Mouse (Mus musculus) embryonic stem cell, embryonic (primary cell): ENCODE measurements at regions not wholly inside any gene's neighbourhood (a gene's known extent, or its start where the extent isn't known, plus 50 kb on each side); places are given as distances from the start of the nearest gene placed in this dataset.

Experiments used
- CTCF ChIA-PET, 4 experiments: fragments of 300-600 bp in 2 of 4; fragments of 350-600 bp in 2 of 4; sonication (Branson Sonifier 250); formaldehyde crosslinking; loops; one replicate each; lab custom pipeline; 2022; ENCODE audit warnings: inconsistent platforms in 2 of 4; lab: Charles Lee
- POLR2A ChIA-PET, 4 experiments: fragments of 300-600 bp in 2 of 4; fragments of 350-600 bp in 2 of 4; sonication (Branson Sonifier 250); formaldehyde crosslinking; loops; one replicate each; lab custom pipeline; 2022; ENCODE audit warnings: antibody characterized with exemption in 4 of 4, inconsistent platforms in 1 of 4; lab: Charles Lee

DNA sequence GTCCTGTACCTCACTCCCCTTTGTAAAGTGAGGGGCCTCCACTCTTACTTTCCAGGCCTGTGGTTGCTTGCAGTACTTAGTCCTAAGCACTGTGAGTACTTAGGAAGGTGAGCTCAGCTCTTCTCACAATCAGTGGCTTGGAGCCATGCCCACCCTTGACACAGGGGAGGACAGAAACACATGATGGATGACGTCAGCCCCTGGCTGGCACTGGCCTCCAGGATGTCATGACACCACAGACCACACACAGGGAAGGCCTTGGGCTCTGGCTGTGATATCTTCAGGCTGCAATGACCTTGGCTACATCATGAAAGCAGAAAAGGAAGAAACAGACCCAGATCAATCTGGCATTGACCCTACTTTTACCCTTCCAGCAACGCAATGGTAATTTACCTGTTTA lies 113.0 kb upstream of the Zmiz1 start:
- ChIA-PET CTCF (interaction anchor here in 1 of 4 experiments (0.6 kb wide), 1 partner anchor 32 kb away, joined by 3 read pairs; no protein-coding TSS in a partner anchor), POLR2A (no interaction called here)

DNA sequence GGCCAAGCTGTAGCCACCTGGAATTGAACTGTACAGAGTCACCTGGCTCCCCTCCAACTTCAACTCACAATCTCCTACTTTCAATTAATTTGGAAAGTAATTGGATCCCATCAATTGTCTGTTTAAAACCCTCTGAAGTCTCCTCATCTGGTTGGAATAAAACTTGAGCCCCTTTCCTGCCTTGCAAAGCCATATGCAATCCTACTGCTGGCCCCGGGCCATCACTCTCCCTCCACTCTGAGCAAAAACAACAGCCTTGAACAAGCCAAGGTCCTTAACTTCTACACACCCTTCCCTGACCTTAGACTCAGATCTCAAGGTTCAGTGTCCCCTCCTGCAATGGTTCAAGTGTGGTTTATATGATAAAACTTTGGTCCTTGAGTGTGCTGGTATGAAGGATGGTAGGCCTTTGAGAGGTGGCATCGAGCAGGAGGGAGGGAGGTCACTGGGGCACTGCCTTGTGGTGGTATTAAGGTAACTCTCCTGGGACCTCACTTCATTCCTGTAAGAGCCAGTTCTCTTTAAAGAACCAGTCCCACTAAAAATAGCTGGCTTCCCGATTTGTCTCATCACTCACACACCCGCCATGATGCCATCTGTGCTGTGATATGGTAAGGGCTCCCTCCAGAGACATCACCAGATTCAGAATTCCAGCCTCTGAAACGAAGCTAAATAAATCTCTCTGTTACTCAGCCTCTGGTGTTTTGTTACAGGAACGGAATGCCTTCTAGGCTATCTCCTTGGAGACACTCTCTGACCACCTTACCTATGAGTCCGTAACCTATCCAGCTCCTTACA lies 112.0 kb upstream of the Zmiz1 start:
- POLR2A ChIA-PET: interaction anchor here in 1 of 4 experiments (0.6 kb wide), 1 partner anchor 18 kb away, joined by 3 read pairs; no protein-coding TSS in a partner anchor
- CTCF ChIA-PET: interaction anchor here in 1 of 4 experiments (0.6 kb wide), 1 partner anchor 216 kb away, joined by 6 read pairs; no protein-coding TSS in a partner anchor

DNA sequence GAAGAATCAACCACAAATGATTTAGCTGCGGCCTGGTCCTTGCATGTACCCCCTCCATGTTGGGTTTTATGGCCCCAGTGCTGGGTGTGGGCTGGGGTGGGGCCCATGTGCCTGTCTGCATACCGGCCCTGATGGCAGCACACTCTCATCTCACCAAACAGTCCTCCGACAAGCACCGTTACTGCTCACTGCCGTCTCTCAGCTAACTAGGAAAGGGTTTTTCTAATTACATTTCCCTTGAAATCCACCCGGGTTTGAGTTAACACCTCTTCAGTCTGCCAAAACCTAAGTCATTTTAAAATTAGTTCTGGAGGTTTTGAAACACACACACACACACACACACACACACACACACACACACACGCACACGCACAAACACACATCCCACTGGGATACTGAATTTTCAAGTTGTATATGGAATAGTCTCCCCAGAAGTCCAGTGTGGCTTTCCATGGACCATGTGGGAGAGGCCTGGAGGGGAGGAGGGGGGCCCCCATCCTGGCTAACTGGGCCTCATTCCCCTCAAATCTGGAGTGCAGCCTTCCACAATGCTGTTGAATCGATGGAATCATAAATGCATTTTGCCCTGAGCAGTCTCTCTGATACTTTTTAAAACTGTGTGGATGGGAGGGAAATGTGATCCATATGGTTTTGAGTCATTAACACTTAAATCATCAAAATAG lies 108.6 kb upstream of the Zmiz1 start:
- ChIA-PET POLR2A (interaction anchor here in 2 of 4 experiments (0.7 kb wide), 2 partner anchors 14 to 87 kb away, joined by 3 read pairs; no protein-coding TSS in a partner anchor), CTCF (interaction anchor here in 1 of 4 experiments (0.6 kb wide), 1 partner anchor 13 kb away, joined by 3 read pairs; no protein-coding TSS in a partner anchor)

DNA sequence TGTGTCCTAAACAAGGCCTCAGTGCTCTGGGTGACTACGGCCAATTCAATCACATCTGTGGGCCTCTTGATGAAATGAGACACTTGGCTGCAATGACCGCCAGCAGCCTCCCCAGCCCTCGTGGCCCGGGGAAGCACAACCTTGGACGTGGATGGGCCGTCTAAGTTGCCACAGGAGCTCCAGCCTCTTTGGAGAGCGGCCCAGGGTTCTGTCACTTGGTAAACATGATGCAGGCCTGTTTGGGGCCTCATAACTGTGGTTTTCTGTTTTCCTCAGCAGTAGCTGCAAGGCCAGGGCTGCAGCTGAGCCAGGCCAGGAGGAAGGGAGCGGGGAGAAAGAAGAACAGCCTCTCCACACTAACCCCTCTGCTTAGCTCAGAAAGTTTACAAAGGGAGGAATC lies 105.2 kb upstream of the Zmiz1 start:
- ChIA-PET CTCF (interaction anchor here in 1 of 4 experiments (1.3 kb wide), 1 partner anchor 11 kb away, joined by 3 read pairs; no protein-coding TSS in a partner anchor), POLR2A (interaction anchor here in 1 of 4 experiments (1.7 kb wide), 1 partner anchor 11 kb away, joined by 5 read pairs; no protein-coding TSS in a partner anchor)

DNA sequence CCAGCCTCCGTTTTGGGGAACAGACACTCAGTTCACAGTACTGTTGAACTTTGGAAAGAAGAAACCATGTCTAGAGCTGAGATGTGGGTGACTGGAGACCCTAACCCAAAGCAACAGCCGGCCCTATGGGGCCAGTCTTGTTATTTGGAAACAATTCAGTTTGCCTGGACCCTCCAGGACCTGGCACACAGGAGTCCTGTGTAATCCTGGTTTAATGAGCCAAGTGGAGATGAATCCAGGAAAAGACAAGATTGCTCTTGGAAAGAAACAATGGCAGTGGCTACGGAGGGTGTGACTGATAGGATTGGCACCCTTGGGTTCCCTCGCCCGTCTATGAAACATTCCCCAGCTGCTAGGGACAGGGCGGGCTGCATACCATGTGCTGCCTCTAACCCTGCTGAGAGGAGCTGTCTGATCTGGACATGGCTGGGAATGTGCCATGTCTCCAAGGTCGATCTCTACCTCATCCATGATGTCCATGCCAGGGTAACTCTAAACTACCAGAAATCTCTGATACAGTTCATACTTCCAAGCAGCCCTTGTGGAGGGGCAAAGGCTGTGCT lies 104.6 kb upstream of the Zmiz1 start:
- CTCF ChIA-PET: interaction anchor here in 1 of 4 experiments (1.3 kb wide), 1 partner anchor 12 kb away, joined by 3 read pairs; no protein-coding TSS in a partner anchor
- POLR2A ChIA-PET: interaction anchor here in 2 of 4 experiments (0.7 to 1.7 kb wide), 4 partner anchors 11 to 24 kb away, joined by 3 to 5 read pairs (median 3); no protein-coding TSS in a partner anchor

DNA sequence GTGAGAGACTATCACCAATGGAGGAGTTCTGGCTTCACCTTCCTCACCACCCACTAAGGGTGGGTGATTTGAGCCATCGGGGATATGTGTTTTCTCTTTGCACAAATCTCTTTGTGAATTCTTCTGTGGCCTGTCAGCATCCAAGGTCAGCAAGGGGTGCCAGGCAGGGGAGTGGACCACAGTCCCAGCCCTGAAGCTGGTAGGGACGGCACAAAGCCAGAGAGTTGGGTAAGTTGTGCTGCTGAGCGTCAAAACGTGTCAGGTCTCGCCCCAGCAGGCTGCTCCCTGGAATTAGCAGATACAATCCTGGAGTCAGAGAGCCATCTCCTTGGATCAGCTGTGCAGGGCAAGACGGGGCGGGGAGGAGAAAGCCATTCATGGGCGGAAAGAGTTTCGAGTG lies 101.2 kb upstream of the Zmiz1 start:
- ChIA-PET CTCF (no interaction called here), POLR2A (interaction anchor here in 1 of 4 experiments (1.4 kb wide), 1 partner anchor 20 kb away, joined by 3 read pairs; no protein-coding TSS in a partner anchor)

DNA sequence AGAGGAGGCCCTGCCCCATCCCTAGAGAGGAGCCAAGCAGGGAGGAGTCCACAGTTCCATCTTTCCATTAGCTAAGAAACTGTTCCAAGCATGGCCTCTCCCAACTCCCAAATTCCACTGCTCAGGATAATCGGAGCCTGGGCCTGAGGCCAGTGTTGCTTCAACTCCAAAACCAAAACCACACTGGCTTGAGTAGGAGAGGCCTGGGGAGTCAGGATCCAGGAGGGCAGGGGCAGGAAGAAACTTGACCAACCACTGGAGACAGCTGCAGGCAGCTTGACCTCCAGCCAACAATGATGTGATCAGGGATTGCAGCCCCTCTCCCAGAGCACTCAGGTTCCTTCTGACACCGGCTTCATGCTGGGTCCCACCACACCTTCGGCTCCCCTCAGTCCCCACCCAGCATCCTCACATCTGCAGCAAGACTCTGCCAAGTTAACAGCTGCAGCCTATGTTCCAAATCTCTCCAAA lies 99.1 kb upstream of the Zmiz1 start:
- CTCF ChIA-PET: no interaction called here
- POLR2A ChIA-PET: interaction anchor here in 1 of 4 experiments (1.7 kb wide), 1 partner anchor 19 kb away, joined by 7 read pairs; no protein-coding TSS in a partner anchor

DNA sequence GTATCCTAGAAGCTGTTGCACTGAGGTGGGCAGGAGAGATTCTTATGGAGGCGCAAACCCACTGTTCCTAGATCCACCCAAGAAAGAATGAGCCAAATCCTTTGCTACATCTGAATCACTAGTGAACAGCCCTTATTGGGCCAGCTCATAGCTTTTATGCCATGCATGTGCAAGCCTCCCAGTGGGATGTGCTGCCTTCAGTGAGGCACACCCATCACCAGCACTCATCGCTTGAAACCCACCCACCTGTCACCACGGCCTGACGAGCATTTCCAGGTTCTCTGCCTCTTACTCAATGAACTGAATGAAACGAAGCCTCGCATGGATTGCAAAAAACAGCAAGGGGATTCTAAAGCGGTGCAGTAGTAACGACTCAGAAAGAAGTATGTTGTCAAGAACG lies 98.3 kb upstream of the Zmiz1 start:
- POLR2A ChIA-PET: interaction anchor here in 1 of 4 experiments (1.7 kb wide), 1 partner anchor 18 kb away, joined by 7 read pairs; no protein-coding TSS in a partner anchor
- CTCF ChIA-PET: no interaction called here

DNA sequence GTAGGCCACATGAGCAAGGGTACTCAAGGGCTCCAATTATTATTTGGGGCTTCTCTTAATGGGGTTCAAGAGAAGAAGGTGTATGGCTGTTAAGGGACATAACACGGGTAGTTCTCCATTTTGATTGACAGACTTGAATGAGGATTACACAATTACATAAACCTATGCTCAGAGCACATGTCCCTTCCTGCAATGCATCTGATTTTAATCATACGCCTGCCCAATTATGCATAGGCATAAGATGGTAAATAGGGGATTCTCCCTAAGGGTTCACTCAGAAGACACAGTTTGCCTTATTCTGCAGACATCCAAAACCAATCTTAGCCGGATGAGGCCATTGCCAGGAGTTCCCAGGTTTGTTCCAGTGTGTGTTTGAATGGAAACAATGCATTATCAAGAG lies 97.9 kb upstream of the Zmiz1 start:
- ChIA-PET POLR2A (interaction anchor here in 1 of 4 experiments (2.6 kb wide), 1 partner anchor 12 kb away, joined by 13 read pairs; no protein-coding TSS in a partner anchor), CTCF (no interaction called here)

DNA sequence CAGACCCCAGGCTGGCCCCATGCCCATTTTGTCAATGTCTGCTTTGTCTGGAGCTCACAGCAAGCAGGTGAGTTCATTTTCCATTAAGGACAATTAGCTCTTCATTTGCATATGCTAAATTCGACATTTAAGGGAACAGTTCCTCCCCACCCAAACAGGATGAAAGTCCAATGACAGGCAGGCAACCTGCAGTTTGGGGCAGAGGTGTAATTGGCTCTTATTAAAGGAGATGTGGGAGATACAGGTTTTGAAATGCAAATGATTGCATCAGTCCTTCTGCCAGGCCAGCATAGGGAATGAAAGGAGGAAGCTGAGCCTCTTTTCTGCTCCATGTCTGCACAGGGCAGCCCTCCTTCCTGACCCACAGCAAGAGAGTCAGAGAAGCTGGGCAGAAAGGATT lies 96.2 kb upstream of the Zmiz1 start:
- ChIA-PET CTCF (interaction anchor here in 3 of 4 experiments (0.5 to 1.2 kb wide), 5 partner anchors 50 to 891 kb away, joined by 3 read pairs; no protein-coding TSS in a partner anchor), POLR2A (interaction anchor here in 3 of 4 experiments (0.6 to 2.6 kb wide), 9 partner anchors 10 to 92 kb away, joined by 3 to 14 read pairs (median 4); no protein-coding TSS in a partner anchor)

DNA sequence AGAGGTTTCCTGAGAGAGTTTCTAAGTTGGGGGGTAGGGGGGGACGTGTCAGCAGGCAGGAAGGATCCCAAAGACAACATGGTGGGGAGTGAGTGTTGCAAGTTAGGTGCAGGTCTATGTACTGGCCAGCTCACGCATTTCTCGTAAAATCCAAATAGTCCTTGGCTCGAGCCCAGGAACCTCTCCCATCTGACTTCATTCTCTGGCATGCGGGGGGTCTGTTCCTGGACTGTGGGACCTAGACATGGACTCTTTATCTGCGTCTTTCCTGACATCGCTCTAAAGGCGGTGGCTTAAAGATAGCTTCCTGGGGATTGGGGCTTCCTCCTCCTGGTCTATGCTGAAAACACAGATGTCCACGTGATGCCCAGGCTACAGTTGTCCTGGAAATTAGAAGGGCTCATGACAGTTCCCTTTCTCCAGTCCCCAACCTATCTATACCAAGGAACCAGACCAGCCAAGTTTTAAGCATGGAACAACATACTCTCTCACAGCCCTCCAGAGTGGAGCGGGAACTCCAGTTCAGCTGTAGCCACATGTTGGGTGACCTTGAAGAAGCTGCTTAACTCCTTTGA lies 93.7 kb upstream of the Zmiz1 start:
- ChIA-PET POLR2A (interaction anchor here in 2 of 4 experiments (0.6 to 1.4 kb wide), 3 partner anchors 11 to 218 kb away, joined by 3 read pairs; no protein-coding TSS in a partner anchor), CTCF (no interaction called here)

DNA sequence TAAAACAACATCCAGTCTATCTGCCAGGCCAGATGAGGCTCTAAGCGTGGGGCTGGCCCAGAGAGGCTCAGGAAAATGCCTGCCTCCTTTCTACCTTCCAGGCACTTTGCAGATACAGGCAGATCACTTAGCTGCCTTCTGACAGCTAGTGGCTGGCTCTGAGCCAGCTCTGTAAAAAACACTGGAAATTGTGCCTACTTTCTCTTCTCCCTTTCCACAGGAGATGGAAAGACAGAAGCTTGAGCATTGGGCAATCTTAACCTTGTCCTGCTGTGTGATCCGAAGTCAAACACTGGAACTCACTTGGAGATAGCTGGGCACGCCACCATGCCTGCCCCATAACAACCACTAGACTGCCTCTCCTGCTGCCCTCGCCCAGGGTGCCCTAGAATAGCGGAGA lies 93.0 kb upstream of the Zmiz1 start:
- ChIA-PET POLR2A (interaction anchor here in 3 of 4 experiments (0.7 to 1.4 kb wide), 4 partner anchors 11 to 237 kb away, joined by 3 to 4 read pairs (median 3); no protein-coding TSS in a partner anchor), CTCF (no interaction called here)

DNA sequence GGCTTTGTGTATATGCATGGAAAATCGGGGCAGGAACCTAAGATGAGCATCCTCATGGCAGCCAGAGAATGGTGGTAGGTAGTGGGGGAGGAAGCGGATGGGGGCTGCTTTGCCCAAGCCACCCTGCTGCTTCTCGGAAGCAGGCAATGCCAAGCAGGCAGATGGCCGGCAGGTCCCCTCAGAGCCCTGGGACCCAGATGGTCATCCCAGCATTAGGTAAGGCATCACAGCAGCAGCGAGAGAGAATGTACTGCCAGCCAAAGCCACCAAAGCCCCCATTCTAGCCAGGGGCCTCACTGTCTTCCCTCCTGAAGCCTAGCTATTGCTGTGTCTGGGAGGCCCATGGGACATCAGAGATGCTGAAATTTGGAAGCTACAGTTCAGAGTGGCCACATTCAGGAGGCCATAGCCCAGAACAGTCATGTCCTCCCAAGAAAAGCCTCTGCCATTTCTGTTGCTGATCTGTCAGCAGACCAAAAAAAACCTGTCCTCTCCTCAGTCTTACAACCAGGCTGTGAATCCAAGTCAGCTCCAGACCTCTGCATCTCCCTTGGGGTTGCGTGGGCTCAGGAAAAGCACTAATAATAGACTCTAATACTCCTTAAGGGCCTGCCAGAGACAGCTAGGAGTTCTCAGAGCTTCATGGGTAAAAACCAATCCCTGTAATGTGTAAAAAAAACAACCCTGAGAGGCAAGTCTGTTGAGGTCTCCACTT lies 88.5 kb upstream of the Zmiz1 start:
- ChIA-PET POLR2A (no interaction called here), CTCF (no interaction called here)

DNA sequence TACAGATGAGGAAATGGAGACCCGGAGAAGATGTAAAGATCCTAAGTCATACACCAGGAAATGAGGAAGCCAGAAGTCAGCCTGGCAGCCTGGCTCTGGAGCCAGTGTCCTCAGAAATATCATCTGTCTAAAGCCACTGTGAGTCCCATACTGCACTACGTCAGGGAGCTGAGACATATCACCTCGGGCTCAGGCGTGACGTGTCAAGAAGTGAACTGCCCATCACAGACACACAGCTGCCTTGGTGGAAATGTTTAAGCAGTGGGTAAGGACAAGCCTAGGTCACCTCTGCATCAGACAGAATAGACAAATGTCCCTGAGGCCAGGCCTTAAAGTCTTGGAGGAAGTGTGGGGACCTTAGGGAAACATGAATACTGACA lies 88.0 kb upstream of the Zmiz1 start:
- POLR2A ChIA-PET: interaction anchor here in 1 of 4 experiments (3.4 kb wide), 1 partner anchor 9 kb away, joined by 13 read pairs; no protein-coding TSS in a partner anchor
- CTCF ChIA-PET: no interaction called here

DNA sequence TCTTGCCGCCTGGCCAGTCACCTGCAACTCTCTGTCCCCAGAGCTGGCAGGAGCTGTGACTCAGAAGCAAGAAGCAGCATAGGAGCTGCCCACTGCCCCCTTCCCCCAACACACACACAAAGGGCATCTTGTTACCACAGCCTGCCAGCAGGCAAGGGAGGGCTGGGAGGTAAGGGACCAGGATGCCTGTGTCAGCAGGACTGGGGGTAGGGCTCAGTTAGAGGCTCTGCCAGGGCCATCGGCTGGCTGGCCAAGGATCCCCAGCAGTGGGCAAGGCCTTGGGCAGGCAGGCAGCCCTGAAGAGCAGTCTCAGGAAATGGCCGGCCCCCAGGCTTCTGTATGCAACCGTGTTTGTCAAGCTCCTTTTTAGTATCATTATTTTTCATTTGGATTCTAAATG lies 87.3 kb upstream of the Zmiz1 start:
- CTCF ChIA-PET: no interaction called here
- POLR2A ChIA-PET: interaction anchor here in 1 of 4 experiments (3.4 kb wide), 1 partner anchor 9 kb away, joined by 13 read pairs; no protein-coding TSS in a partner anchor

DNA sequence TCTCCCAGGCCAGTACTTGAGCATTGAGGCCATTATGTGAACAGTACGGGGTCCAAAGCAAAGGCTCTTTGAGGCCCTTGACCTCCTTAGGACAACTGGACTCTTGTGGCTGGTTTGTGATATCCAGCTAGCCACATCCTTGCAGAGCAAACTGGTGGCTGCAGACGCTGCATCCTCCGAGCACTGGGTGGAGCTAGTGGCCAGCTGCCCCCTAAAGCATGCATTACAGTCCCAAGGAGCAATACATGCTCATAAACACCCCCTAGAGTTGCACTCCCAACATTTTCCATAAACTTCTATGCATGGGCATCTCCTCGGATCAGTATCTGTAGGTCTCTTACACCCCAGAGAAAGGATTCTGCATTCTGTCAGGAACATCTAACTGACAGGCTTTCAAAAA lies 86.4 kb upstream of the Zmiz1 start:
- ChIA-PET CTCF (interaction anchor here in 1 of 4 experiments (0.7 kb wide), 1 partner anchor 333 kb away, joined by 3 read pairs; no protein-coding TSS in a partner anchor), POLR2A (interaction anchor here in 2 of 4 experiments (1.1 to 3.4 kb wide), 2 partner anchors 10 kb away, joined by 4 to 13 read pairs; no protein-coding TSS in a partner anchor)

DNA sequence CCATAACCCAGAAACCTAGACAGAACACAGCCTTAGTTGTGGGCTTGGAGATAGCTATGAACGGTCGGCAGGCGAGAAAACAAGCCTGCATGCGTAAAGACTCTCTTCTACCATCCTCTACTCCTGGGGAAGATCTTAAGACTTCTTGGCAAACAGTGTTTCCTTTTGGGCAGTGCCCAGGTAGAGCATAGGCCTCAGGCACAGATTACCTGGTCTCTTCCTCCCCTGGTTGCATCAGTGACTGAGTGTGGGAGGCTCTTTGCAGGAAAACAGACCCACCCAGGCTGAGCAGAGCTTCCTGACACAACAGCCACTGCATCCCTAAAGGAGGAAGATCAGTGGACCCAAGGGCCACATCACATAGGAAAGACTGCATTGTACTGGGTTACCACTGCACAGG lies 85.8 kb upstream of the Zmiz1 start:
- ChIA-PET CTCF (interaction anchor here in 1 of 4 experiments (0.7 kb wide), 1 partner anchor 334 kb away, joined by 3 read pairs; no protein-coding TSS in a partner anchor), POLR2A (interaction anchor here in 2 of 4 experiments (1.1 to 3.4 kb wide), 2 partner anchors 11 kb away, joined by 4 to 13 read pairs; no protein-coding TSS in a partner anchor)
